Mouse (Mus musculus) heart, adult 2 months (tissue): ENCODE results near the gene Caly. TPM values are rescaled to one million over a fixed set of nuclear protein-coding genes. Genes with fewer than 3 reads are reported as not detected.

ENCODE experiments used
- DNase-seq, 2 experiments: peaks; one replicate each; pipeline ENCODE4 v3.0.0; 2021
- H3K27ac ChIP-seq: fragments of 200-600 bp; 2 replicates; pipeline ENCODE4 v1.8.1; 2022
- H3K27me3 ChIP-seq: fragments of 200-500 bp; 2 replicates; pipeline ENCODE4 v1.6.1; 2012; ENCODE audit warnings: mild to moderate bottlenecking, low read length, inconsistent platforms, mixed read lengths; ENCODE audit not compliant: control insufficient read depth, insufficient read depth
- H3K36me3 ChIP-seq: fragments of 200-500 bp; 2 replicates; pipeline ENCODE4 v1.6.1; 2012; ENCODE audit warnings: low read length, inconsistent platforms; ENCODE audit not compliant: control insufficient read depth, insufficient read depth
- H3K4me1 ChIP-seq: fragments of 200-500 bp; 2 replicates; pipeline ENCODE4 v1.6.1; 2011; ENCODE audit warnings: low read length; ENCODE audit not compliant: control insufficient read depth, insufficient read depth
- H3K4me3 ChIP-seq: fragments of 200-600 bp; 2 replicates; pipeline ENCODE4 v1.8.1; 2022
- H3K79me2 ChIP-seq: fragments of 200-500 bp; replicated peaks from 2 replicates; pipeline ENCODE4 v1.6.1; 2012; ENCODE audit warnings: mild to moderate bottlenecking, inconsistent platforms, low read length, moderate library complexity, mixed read lengths; ENCODE audit not compliant: control insufficient read depth, insufficient read depth
- H3K9ac ChIP-seq: fragments of 200-500 bp; 2 replicates; pipeline ENCODE4 v1.6.1; 2012; ENCODE audit warnings: low read depth, mild to moderate bottlenecking, control low read depth, inconsistent platforms, low read length, mixed read lengths
- CTCF ChIP-seq: fragments of 200-600 bp; IDR thresholded peaks from 2 replicates; pipeline ENCODE4 v1.8.1; 2022; ENCODE audit warnings: antibody characterized with exemption, mild to moderate bottlenecking, moderate library complexity
- EP300 ChIP-seq: fragments of 200-500 bp; IDR thresholded peaks from 2 replicates; pipeline ENCODE4 v1.6.1; 2011; ENCODE audit warnings: low read depth, low read length, control low read depth; ENCODE audit not compliant: insufficient read depth
- POLR2A ChIP-seq: fragments of 200-500 bp; IDR thresholded peaks from 2 replicates; pipeline ENCODE4 v1.6.1; 2011; ENCODE audit warnings: mild to moderate bottlenecking, low read depth, low read length, control low read depth; ENCODE audit not compliant: insufficient read depth
- WGBS: fragments of 180-500 bp; shearing (Covaris S2); methylation state at CpG from one replicate; pipeline ENCODE4 v1.1.7; 2018; 5-methylcytosine and 5-hydroxymethylcytosine counted together
- intact Hi-C: fragments of 180-260 bp; cut with DNase I; formaldehyde crosslinking; loops from one replicate; pipeline ENCODE4 v1.15.1; 2025
- polyA plus RNA-seq: library from polyadenylated mRNA; depleted of rRNA; stranded (reverse); fragments of >200 nt; gene quantifications from 2 replicates; pipeline ENCODE4 v1.2.3, GENCODE M21; 2012; rRNA removed
- total RNA-seq, 2 experiments: library from RNA; stranded (reverse); gene quantifications; 2 replicates each; pipeline ENCODE4 v1.2.3; 2021

Caly gene
- total and polyA plus RNA-seq, 3 experiments = 0.10 to 0.23 TPM; not detected in 1

- Histone ChIP-seq H3K79me2 (no peaks in the 10 kb centered on the region), H3K36me3 (no peaks in the 10 kb centered on the region), H3K9ac (no peak overlapping the region), H3K4me3 (no peak overlapping the region), H3K27me3 (no peaks in the 10 kb centered on the region), H3K27ac (no peak overlapping the region), H3K4me1 (peaks cover 4% of the 10 kb centered on the region)
- WGBS = 97% methylated on average over 9 of the region's 9 CpGs
- intact Hi-C loops = no loop called here
- DNase-seq = no peak
- TF ChIP-seq POLR2A (no peak), CTCF (no peak), EP300 (no peak)
Observed at GRCm38 (mm10) chr7:140033386-140033785, 49.0 kb downstream of the Caly start.

GRCm38 (mm10) chr7:140032366-140032765, 50.0 kb downstream of the Caly start:
- H3K27me3 ChIP-seq = no peaks in the 10 kb centered on the region
- intact Hi-C loops = no loop called here
- H3K36me3 ChIP-seq = no peaks in the 10 kb centered on the region
- H3K4me1 ChIP-seq = peaks cover 4% of the 10 kb centered on the region
- H3K4me3 ChIP-seq = no peak overlapping the region
- WGBS = 94% methylated on average over 10 of the region's 10 CpGs
- TF ChIP-seq POLR2A = no peak
- no peak for TF ChIP-seq EP300
- TF ChIP-seq CTCF = no peak
- no peak for DNase-seq
- H3K9ac ChIP-seq = no peak overlapping the region
- no peak overlapping the region for H3K27ac ChIP-seq
- H3K79me2 ChIP-seq = no peaks in the 10 kb centered on the region

GRCm38 (mm10) chr7:140031771-140032170, 50.6 kb downstream of the Caly start:
- Histone ChIP-seq H3K27ac (no peak overlapping the region), H3K79me2 (no peaks in the 10 kb centered on the region), H3K36me3 (no peaks in the 10 kb centered on the region), H3K9ac (no peak overlapping the region), H3K4me3 (no peak overlapping the region), H3K4me1 (peaks cover under 1% of the 10 kb centered on the region), H3K27me3 (no peaks in the 10 kb centered on the region)
- 94% methylated on average over 12 of the region's 12 CpGs for WGBS
- DNase-seq = no peak
- intact Hi-C loops = no loop called here
- no peak for TF ChIP-seq POLR2A
- no peak for TF ChIP-seq EP300
- TF ChIP-seq CTCF = no peak

Other genes starting within 250 kb of the Caly start
- gene Adgra1, start 248.4 kb downstream of the Caly start, total RNA-seq = under 1 TPM in 1 of 2 experiments, not detected in 1; 0.09 TPM
- gene Adgra1, start 248.4 kb downstream of the Caly start, polyA plus RNA-seq = 0.04 and 0.06 TPM in 2 replicates
- gene Kndc1, start 187.9 kb downstream of the Caly start, total RNA-seq = not detected
- 0.47 TPM in 1 of 2 replicates, not detected in the other for gene Kndc1, start 187.9 kb downstream of the Caly start, polyA plus RNA-seq
- not detected for gene Utf1, start 138.8 kb downstream of the Caly start, total RNA-seq
- not detected in 2 replicates for gene Utf1, start 138.8 kb downstream of the Caly start, polyA plus RNA-seq
- not detected for gene 6430531B16Rik, start 103.8 kb downstream of the Caly start, total RNA-seq
- gene 6430531B16Rik, start 103.8 kb downstream of the Caly start, polyA plus RNA-seq = 0.25 TPM in 1 of 2 replicates, not detected in the other
- gene Adam8, start 90.0 kb downstream of the Caly start, total RNA-seq = under 1 TPM; 0.26 to 0.73 TPM
- gene Adam8, start 90.0 kb downstream of the Caly start, polyA plus RNA-seq = 2.3 and 9.1 TPM in 2 replicates
- 10 to 100 TPM in 1 of 2 experiments, 1 to 10 TPM in 1; 8.5 to 11.1 TPM for gene Zfp511, start 46.2 kb downstream of the Caly start, total RNA-seq
- gene Zfp511, start 46.2 kb downstream of the Caly start, polyA plus RNA-seq = 20.8 and 21.2 TPM in 2 replicates
- gene Tubgcp2, start 45.9 kb downstream of the Caly start, total RNA-seq = 10 to 100 TPM; 28.4 to 33.5 TPM
- 21.7 and 29.7 TPM in 2 replicates for gene Tubgcp2, start 45.9 kb downstream of the Caly start, polyA plus RNA-seq
- not detected for gene Msx3, start 33.5 kb downstream of the Caly start, total RNA-seq
- not detected in 2 replicates for gene Msx3, start 33.5 kb downstream of the Caly start, polyA plus RNA-seq
- not detected for gene Prap1, start 10.8 kb upstream of the Caly start, total RNA-seq
- gene Prap1, start 10.8 kb upstream of the Caly start, polyA plus RNA-seq = 0.27 TPM in 1 of 2 replicates, not detected in the other
- 10 to 100 TPM; 71.5 to 83.4 TPM for gene Fuom, start 19.9 kb upstream of the Caly start, total RNA-seq
- 101 and 120 TPM in 2 replicates for gene Fuom, start 19.9 kb upstream of the Caly start, polyA plus RNA-seq
- 1 to 10 TPM; 3.0 to 3.4 TPM for gene Paox, start 33.3 kb upstream of the Caly start, total RNA-seq
- gene Paox, start 33.3 kb upstream of the Caly start, polyA plus RNA-seq = 5.2 TPM in 2 replicates
- gene Echs1, start 33.9 kb upstream of the Caly start, total RNA-seq = 100 to 1,000 TPM; 438 to 535 TPM
- 473 and 490 TPM in 2 replicates for gene Echs1, start 33.9 kb upstream of the Caly start, polyA plus RNA-seq
- gene Mtg1, start 55.0 kb upstream of the Caly start, total RNA-seq = 10 to 100 TPM; 25.2 to 27.3 TPM
- gene Mtg1, start 55.0 kb upstream of the Caly start, polyA plus RNA-seq = 46.2 and 68.8 TPM in 2 replicates
- gene Sprn, start 72.3 kb upstream of the Caly start, total RNA-seq = under 1 TPM; 0.52 TPM
- 0.85 and 1.9 TPM in 2 replicates for gene Sprn, start 72.3 kb upstream of the Caly start, polyA plus RNA-seq
- not detected for gene Olfr522, start 82.2 kb upstream of the Caly start, total RNA-seq
- gene Olfr522, start 82.2 kb upstream of the Caly start, polyA plus RNA-seq = not detected in 2 replicates
- gene Olfr523, start 90.7 kb upstream of the Caly start, total RNA-seq = not detected
- not detected in 2 replicates for gene Olfr523, start 90.7 kb upstream of the Caly start, polyA plus RNA-seq
- not detected for gene Olfr524, start 123.4 kb upstream of the Caly start, total RNA-seq
- not detected in 2 replicates for gene Olfr524, start 123.4 kb upstream of the Caly start, polyA plus RNA-seq
- gene Cd163l1, start 135.7 kb upstream of the Caly start, total RNA-seq = not detected
- 0.27 TPM in 1 of 2 replicates, not detected in the other for gene Cd163l1, start 135.7 kb upstream of the Caly start, polyA plus RNA-seq
- not detected for gene 5830411N06Rik, start 164.7 kb upstream of the Caly start, total RNA-seq
- 0.12 TPM in 1 of 2 replicates, not detected in the other for gene 5830411N06Rik, start 164.7 kb upstream of the Caly start, polyA plus RNA-seq
- not detected for gene Olfr525, start 238.3 kb upstream of the Caly start, total RNA-seq
- gene Olfr525, start 238.3 kb upstream of the Caly start, polyA plus RNA-seq = not detected in 2 replicates